Mouse (Mus musculus) heart, embryonic 16.5 days (tissue): ENCODE measurements at regions not wholly inside any gene's neighbourhood (a gene's known extent, or its start where the extent isn't known, plus 50 kb on each side); places are given as distances from the start of the nearest gene placed in this dataset.
A peak's percentile ranks its signal among the peaks of the same experiment; 100 is the strongest.

ENCODE experiments used
- ATAC-seq: fragments of 200-750 bp; cut with Nextera tagmentation; replicated peaks from 2 replicates; pipeline ENCODE4 v1.8.0; 2017; ENCODE audit warnings: moderate number of reproducible peaks; ENCODE audit not compliant: insufficient read depth, low FRiP score; ENCODE audit errors: extremely low read depth
- H3K27ac ChIP-seq: fragments of 300-500 bp; sonication (generic); 2 replicates; pipeline ENCODE4 v1.5.1; 2014; ENCODE audit warnings: mild to moderate bottlenecking, low read length, control low read depth, moderate library complexity
- H3K27me3 ChIP-seq: fragments of 300-500 bp; sonication (generic); 2 replicates; pipeline ENCODE4 v1.6.1; 2014; ENCODE audit warnings: low read length, mixed read lengths; ENCODE audit not compliant: control insufficient read depth, insufficient read depth
- H3K36me3 ChIP-seq: fragments of 300-500 bp; sonication (generic); 2 replicates; pipeline ENCODE4 v1.6.1; 2014; ENCODE audit not compliant: control insufficient read depth, insufficient read depth
- H3K4me1 ChIP-seq: fragments of 300-500 bp; sonication (generic); 2 replicates; pipeline ENCODE4 v1.6.1; 2014; ENCODE audit warnings: low read length, mixed read lengths; ENCODE audit not compliant: control insufficient read depth, insufficient read depth
- H3K4me2 ChIP-seq: fragments of 300-500 bp; sonication (generic); 2 replicates; pipeline ENCODE4 v1.6.1; 2014; ENCODE audit warnings: low read depth, mild to moderate bottlenecking, control low read depth, low read length
- H3K4me3 ChIP-seq: fragments of 300-500 bp; sonication (generic); 2 replicates; pipeline ENCODE4 v1.5.1; 2014; ENCODE audit warnings: mild to moderate bottlenecking, control low read depth, low read length
- H3K9ac ChIP-seq: fragments of 300-500 bp; sonication (generic); 2 replicates; pipeline ENCODE4 v1.6.1; 2014; ENCODE audit warnings: low read length, control low read depth
- H3K9me3 ChIP-seq: fragments of 300-500 bp; sonication (generic); replicated peaks from 2 replicates; pipeline ENCODE4 v1.6.1; 2016; ENCODE audit warnings: low read length; ENCODE audit not compliant: control insufficient read depth
- WGBS: fragments of 180-500 bp; shearing (Covaris S2); extraction: QIAGEN DNeasy Blood & Tissue Kit; methylation state at CpG from one replicate; pipeline ENCODE4 v1.1.7; 2014; 5-methylcytosine and 5-hydroxymethylcytosine counted together

DNA sequence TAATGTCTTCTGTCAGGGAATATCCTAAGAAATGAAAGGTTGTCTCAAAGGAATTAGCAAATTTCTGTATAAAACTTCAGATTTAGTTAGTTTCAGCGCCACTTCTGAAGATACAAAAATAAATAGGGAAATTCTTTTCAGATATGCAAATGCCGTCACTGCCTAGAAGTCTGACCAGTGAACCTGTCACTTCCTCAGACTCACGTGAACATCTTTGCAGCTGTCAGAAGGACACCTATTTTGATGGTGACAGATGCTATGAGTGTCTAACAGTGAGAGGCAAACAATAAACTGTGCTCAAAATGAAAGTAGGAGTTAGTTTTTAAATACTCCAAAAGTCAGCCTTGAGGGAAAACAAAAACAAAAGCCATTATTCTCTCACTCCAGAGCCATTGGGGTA, 57.5 kb upstream of the Igf1r start:
- H3K36me3 ChIP-seq = no peaks in the 10 kb centered on the region
- no peak for ATAC-seq
- H3K4me2 ChIP-seq = no peak overlapping the region
- no peaks in the 10 kb centered on the region for H3K9me3 ChIP-seq
- H3K27me3 ChIP-seq = no peaks in the 10 kb centered on the region
- 69% methylated on average over 3 of the region's 3 CpGs for WGBS
- no peaks in the 10 kb centered on the region for H3K4me1 ChIP-seq
- no peak overlapping the region for H3K4me3 ChIP-seq
- no peak overlapping the region for H3K27ac ChIP-seq
- H3K9ac ChIP-seq = no peak overlapping the region

DNA sequence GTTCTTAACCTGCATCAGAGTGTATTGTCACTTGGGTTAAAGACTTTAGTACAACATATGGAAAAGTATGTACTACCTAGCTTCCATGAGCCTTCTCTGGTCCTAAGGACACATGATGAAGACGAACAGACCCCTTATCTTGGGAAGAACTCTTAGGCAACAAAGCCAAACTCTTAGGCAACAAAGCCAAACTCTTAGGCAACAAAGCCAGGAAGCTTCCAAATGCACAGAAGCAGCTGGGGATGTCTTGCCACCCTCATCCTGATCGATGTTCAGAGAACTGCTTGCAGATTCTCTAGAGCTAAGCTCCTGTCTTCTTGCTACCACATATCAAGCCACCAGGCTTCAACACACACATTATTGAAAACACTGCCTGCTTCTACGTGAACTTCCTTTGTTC, 59.7 kb upstream of the Igf1r start:
- H3K9ac ChIP-seq = no peak overlapping the region
- ATAC-seq = no peak
- H3K4me3 ChIP-seq = no peak overlapping the region
- no peaks in the 10 kb centered on the region for H3K9me3 ChIP-seq
- WGBS = 49% methylated on average over 3 of the region's 3 CpGs
- no peak overlapping the region for H3K27ac ChIP-seq
- no peaks in the 10 kb centered on the region for H3K36me3 ChIP-seq
- H3K4me2 ChIP-seq = no peak overlapping the region
- no peaks in the 10 kb centered on the region for H3K4me1 ChIP-seq
- no peaks in the 10 kb centered on the region for H3K27me3 ChIP-seq

DNA sequence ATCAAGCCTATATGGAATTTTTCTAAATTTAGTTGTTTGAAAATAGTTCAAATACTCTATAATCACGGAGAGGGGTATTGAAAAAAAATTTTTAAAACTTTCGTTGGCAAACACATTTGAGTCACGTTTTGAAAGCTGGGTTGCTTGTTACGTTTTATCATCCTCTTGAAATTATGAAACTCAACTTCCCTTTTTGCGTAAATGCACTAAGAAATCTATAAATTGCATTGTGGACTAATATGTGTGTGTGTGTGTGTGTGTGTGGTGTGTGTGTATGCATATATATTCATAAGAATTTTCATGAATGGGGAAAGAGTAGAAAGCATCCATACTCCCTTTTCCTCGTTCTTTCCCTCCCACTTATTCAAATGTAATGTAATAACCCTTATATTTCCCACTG, 69.6 kb upstream of the Igf1r start:
- WGBS = 77% methylated on average over 6 of the region's 6 CpGs
- no peak for ATAC-seq

DNA sequence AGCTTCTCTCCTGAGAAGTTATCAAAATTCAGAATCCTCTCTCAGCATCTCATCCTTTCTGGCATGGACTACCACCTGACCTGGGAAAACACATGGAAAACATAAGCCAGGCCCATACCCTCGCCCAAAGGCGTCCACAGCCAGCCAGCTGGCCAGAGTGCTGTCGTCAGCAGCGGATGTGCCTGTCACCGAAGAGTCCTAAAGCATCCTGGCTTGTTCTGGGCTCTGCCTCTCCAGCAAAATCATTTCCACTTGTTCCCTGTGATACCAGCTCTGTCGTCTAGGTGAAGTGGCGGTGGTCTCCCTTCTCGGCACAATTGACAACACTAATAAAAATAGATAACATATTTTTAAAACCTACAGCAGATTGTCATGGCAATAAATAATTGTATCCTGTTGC, 70.0 kb upstream of the Igf1r start:
- H3K27me3 ChIP-seq = no peaks in the 10 kb centered on the region
- H3K9me3 ChIP-seq = no peaks in the 10 kb centered on the region
- H3K9ac ChIP-seq = no peak overlapping the region
- H3K36me3 ChIP-seq = no peaks in the 10 kb centered on the region
- no peaks in the 10 kb centered on the region for H3K4me1 ChIP-seq
- H3K4me3 ChIP-seq = no peak overlapping the region
- H3K4me2 ChIP-seq = no peak overlapping the region
- 42% methylated on average over 8 of the region's 8 CpGs for WGBS
- no peak overlapping the region for H3K27ac ChIP-seq
- no peak for ATAC-seq

More for the DNA sequence above, 69.6 kb upstream of the Igf1r start:
- Histone ChIP-seq H3K36me3 (no peaks in the 10 kb centered on the region), H3K4me1 (no peaks in the 10 kb centered on the region), H3K4me3 (no peak overlapping the region), H3K27me3 (no peaks in the 10 kb centered on the region), H3K9me3 (no peaks in the 10 kb centered on the region), H3K9ac (no peak overlapping the region), H3K27ac (no peak overlapping the region), H3K4me2 (no peak overlapping the region)

DNA sequence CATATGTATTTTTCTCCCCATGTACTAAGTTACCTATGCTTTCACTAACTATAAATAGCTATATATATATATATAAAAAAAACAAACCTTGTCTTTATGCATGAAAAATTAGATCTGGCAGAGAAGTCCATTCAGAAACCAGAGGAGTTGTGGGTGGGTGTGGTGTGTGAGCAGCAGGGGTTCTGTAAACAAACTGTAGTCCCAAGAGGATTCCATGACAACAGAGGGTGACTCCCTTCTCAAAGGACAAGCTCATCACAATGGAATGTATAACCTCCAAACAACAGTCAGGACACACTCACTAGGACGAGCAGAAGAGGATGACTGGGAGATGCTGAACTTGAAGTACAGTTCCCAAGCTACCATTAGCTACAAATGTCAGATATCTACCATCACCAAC, 74.4 kb upstream of the Igf1r start:
- Histone ChIP-seq H3K27me3 (no peaks in the 10 kb centered on the region), H3K4me2 (no peak overlapping the region), H3K27ac (no peak overlapping the region), H3K36me3 (no peaks in the 10 kb centered on the region), H3K9ac (no peak overlapping the region), H3K9me3 (no peaks in the 10 kb centered on the region), H3K4me3 (no peak overlapping the region), H3K4me1 (no peaks in the 10 kb centered on the region)
- ATAC-seq = no peak
- WGBS = 25% methylated on average over 1 of the region's 1 CpGs

DNA sequence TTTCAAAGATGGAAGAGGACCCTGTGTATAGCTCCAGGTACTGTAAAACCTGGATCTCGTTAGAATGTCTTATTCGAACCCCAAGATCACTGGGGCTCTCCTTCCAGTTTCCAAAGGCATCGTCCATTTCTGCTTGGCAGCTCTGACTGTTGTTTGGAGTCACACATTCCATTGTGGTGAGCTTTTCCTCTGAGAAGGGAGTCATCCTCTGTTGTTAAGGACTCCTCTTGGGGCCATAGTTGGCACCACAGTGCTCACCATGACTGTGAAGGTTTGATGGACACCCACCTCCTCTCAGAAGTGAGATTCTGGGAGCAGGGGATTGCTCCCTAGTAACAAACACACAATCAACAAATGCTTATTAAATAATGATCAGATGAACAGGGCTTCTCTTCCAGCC, 75.0 kb upstream of the Igf1r start:
- Histone ChIP-seq H3K9me3 (no peaks in the 10 kb centered on the region), H3K4me3 (no peak overlapping the region), H3K4me1 (no peaks in the 10 kb centered on the region), H3K27me3 (no peaks in the 10 kb centered on the region), H3K27ac (no peak overlapping the region), H3K4me2 (no peak overlapping the region), H3K9ac (no peak overlapping the region), H3K36me3 (no peaks in the 10 kb centered on the region)
- ATAC-seq = no peak
- WGBS = 63% methylated on average over 3 of the region's 3 CpGs

DNA sequence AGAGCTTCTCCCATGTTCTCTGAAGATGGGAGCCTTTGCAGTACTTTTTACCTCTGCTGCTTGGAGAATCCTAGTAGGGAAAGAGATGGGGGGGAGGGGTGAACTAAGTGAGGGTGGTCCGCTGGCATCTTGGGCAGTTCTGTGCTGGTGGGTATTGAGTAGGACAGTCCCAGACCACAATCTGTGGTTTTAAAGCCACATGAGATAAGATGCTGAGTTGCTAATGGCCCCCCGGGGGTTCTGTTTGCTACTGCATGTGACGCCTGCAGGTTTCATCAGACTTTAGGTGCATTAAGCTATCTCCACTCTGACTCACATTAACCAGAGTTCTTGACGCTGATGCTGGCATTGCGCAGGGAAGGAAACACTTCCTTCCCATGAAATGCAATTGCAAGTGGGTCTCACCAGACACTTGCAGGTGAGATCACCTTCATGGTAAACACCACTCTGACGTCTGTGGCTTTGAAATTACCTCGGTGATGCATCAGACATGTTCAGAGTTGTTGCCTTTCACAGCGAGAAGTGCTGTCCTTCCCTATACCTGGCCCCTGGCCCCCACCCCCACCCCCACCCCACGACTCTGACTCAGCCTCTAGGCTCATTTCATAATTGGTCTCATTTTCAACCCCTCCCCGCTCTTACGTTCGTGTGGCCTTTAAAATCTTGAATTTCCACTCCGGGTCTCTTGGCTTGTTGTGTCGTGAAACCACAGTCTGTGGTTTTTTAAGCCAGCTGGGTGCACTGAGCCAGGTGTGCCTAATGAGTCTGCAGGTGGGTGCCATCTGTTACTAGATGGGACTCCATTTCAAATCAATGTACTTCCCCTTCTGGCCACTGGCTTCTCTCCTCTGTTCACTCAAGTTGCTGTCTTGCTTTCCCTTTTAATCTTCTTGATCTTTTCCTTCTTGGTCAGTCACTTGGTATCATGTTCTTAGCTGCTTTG, 94.8 kb upstream of the Synm start:
- Histone ChIP-seq H3K27me3 (no peaks in the 10 kb centered on the region), H3K27ac (no peak overlapping the region), H3K9me3 (peaks cover 6% of the 10 kb centered on the region), H3K4me3 (no peak overlapping the region), H3K4me2 (no peak overlapping the region), H3K9ac (no peak overlapping the region), H3K4me1 (no peaks in the 10 kb centered on the region), H3K36me3 (no peaks in the 10 kb centered on the region)
- WGBS = 46% methylated on average over 14 of the region's 14 CpGs
- ATAC-seq = no peak

DNA sequence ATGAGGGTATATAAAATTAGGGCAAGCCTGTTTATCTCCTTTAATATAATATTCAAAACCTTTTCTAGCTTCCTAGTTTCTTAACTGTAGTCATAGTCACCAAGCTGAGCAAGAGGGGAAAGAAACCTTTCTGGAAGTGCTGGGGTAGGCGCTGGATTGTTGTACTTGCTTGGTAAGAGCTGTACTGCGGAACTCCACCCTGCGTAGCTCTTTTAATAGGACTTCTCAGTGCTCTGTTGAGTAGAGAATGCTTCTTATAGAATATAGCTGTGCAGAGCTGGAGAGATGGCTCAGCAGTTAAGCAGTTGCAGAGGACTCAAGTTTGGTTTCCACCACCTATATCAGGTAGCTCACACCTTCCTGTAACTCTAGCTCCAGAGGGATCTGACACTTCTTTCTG, 93.3 kb upstream of the Synm start:
- Histone ChIP-seq H3K36me3 (no peaks in the 10 kb centered on the region), H3K9me3 (peaks cover 6% of the 10 kb centered on the region), H3K27me3 (0 out of 2 replicates have a peak, but pooled peaks cover 2% of the 10 kb centered on the region), H3K9ac (no peak overlapping the region), H3K4me1 (no peaks in the 10 kb centered on the region), H3K27ac (no peak overlapping the region), H3K4me2 (no peak overlapping the region), H3K4me3 (no peak overlapping the region)
- ATAC-seq = no peak
- WGBS = 92% methylated on average over 3 of the region's 3 CpGs

DNA sequence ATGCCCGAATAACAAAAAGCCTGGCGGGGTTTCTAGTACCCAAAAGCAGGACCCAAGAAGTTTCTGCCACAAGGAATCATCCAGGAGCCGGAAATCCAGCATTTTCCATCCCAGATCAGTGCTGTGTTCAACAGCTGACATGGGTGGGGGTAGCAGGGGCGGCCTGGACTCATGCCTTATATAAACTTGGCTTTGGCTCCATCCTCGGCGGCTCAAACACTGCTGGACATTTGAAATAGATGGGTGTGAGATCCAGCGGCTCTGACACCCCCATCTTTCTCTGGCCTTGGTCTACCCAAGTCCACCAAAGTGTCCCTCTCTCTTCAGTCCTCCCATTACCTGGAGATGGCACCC, 89.9 kb upstream of the Synm start:
- Histone ChIP-seq H3K4me3 (peak overlapping the region; percentile 52), H3K4me1 (no peaks in the 10 kb centered on the region), H3K27ac (peak overlapping the region; percentile 77), H3K27me3 (0 out of 2 replicates have a peak, but pooled peaks cover 2% of the 10 kb centered on the region), H3K9me3 (peaks cover 6% of the 10 kb centered on the region), H3K4me2 (peak overlapping the region; percentile 76), H3K36me3 (no peaks in the 10 kb centered on the region), H3K9ac (peak overlapping the region; percentile 77)
- WGBS = 8% methylated on average over 7 of the region's 7 CpGs
- peak; percentile 42; the same call in 1 of the 2 replicates for ATAC-seq
